Mouse (Mus musculus) G1E (cell line): ENCODE measurements around the gene Vrk1. TPM values are rescaled to one million over a fixed set of nuclear protein-coding genes. Genes with fewer than 3 reads are reported as not detected.

ENCODE experiments used
- ATAC-seq: 2 replicates; pipeline ENCODE4 v1.8.0; 2016; ENCODE audit warnings: mild to moderate bottlenecking; ENCODE audit not compliant: insufficient number of reproducible peaks, poor library complexity, low FRiP score, severe bottlenecking; ENCODE audit errors: extremely low read depth
- DNase-seq: peaks from one replicate; pipeline ENCODE4 v3.0.0; 2012; ENCODE audit warnings: low spot score
- H3K27me3 ChIP-seq: 2 replicates; pipeline ENCODE4 v1.6.1; 2012; ENCODE audit warnings: mild to moderate bottlenecking, low read length, inconsistent platforms; ENCODE audit not compliant: insufficient read depth
- H3K36me3 ChIP-seq: replicated peaks from 2 replicates; pipeline ENCODE3; 2012; ENCODE audit warnings: mild to moderate bottlenecking, inconsistent platforms
- H3K4me1 ChIP-seq: 2 replicates; pipeline ENCODE4 v1.6.1; 2012; ENCODE audit warnings: low read depth, low read length, inconsistent platforms, mixed read lengths; ENCODE audit not compliant: insufficient read depth
- H3K4me3 ChIP-seq: 2 replicates; pipeline ENCODE4 v1.5.1; 2012; ENCODE audit warnings: low read depth, mild to moderate bottlenecking, inconsistent platforms, low read length, moderate library complexity, mixed read lengths
- H3K9me3 ChIP-seq: replicated peaks from 2 replicates; pipeline ENCODE4 v1.6.1; 2012; ENCODE audit warnings: inconsistent platforms
- CTCF ChIP-seq: IDR thresholded peaks from 2 replicates; pipeline ENCODE4 v1.5.1; 2012; ENCODE audit warnings: low read depth, low read length, inconsistent platforms, mixed read lengths
- GATA1 ChIP-seq: IDR thresholded peaks from 2 replicates; pipeline ENCODE4 v1.6.1; 2012; ENCODE audit warnings: borderline replicate concordance, low read length, inconsistent platforms, mixed read lengths
- GATA2 ChIP-seq: IDR thresholded peaks from 2 replicates; pipeline ENCODE4 v1.6.1; 2012; ENCODE audit warnings: low read depth, low read length, inconsistent platforms, borderline replicate concordance
- POLR2AphosphoS5 ChIP-seq: IDR thresholded peaks from 2 replicates; pipeline ENCODE4 v1.6.1; 2012; ENCODE audit warnings: low read depth, low read length, inconsistent platforms; ENCODE audit not compliant: insufficient replicate concordance
- TAL1 ChIP-seq: conservative IDR thresholded peaks from 2 replicates; pipeline ENCODE4 v1.6.1; 2012; ENCODE audit warnings: low read depth, low read length, inconsistent platforms, mixed read lengths
- polyA plus RNA-seq: library from polyadenylated mRNA; stranded (reverse); fragments of >175 nt; gene quantifications from 2 replicates; pipeline ENCODE4 v1.2.3, GENCODE M21; 2012
- total RNA-seq, 2 experiments: library from RNA; stranded (forward) in 1 of 2; stranded (reverse) in 1 of 2; fragments of 200-1000 nt in 1 of 2; fragments of >200 nt in 1 of 2; fragmentation: Nextera tagmentation in 1 of 2; gene quantifications; 2 replicates each; pipeline ENCODE4 v1.2.3; 2014 to 2017

Vrk1 gene
- total and polyA plus RNA-seq, 3 experiments = 89.8 to 293 (median 184) TPM

GRCm38 (mm10) chr12:106080945-106081747, 71.1 kb downstream of the Vrk1 start:
- Histone ChIP-seq H3K27me3 (no peaks in the 10 kb centered on the region), H3K36me3 (peaks cover 84% of the 10 kb centered on the region), H3K4me1 (peaks cover under 1% of the 10 kb centered on the region; the same call in 1 of the 2 replicates), H3K4me3 (no peak overlapping the region), H3K9me3 (no peaks in the 10 kb centered on the region)
- DNase-seq (no peak), ATAC-seq (no peak)
- TF ChIP-seq POLR2AphosphoS5 = no peak
- TF ChIP-seq CTCF = no peak
- TF ChIP-seq TAL1 = no peak
- no peak for TF ChIP-seq GATA1
- no peak for TF ChIP-seq GATA2

DNA sequence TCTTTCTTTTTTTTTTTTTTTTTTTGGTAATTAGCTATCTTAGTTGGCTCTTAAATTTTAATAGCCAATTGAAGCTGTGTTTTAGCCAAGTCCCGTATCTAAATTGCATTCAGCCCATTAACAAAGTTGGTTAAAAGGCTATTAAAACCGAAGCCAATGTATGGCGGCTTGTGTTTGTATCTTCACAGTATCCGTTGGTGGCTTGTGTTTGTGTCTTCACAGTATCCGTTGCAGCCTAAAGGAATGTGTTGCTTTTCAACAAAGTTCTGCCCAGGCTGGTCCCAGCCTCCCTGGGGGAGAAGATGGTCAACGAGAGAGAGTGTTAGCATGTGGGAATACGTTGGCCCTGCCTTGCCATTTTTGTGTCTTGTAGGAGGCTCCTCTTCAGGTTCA, 71.7 kb downstream of the Vrk1 start:
- no peaks in the 10 kb centered on the region for H3K9me3 ChIP-seq
- H3K36me3 ChIP-seq = peaks cover 84% of the 10 kb centered on the region
- no peaks in the 10 kb centered on the region for H3K27me3 ChIP-seq
- ATAC-seq (no peak), DNase-seq (no peak)
- no peaks in the 10 kb centered on the region for H3K4me1 ChIP-seq
- no peak overlapping the region for H3K4me3 ChIP-seq
- TF ChIP-seq GATA1 = no peak
- no peak for TF ChIP-seq GATA2

- Histone ChIP-seq H3K4me3 (no peak overlapping the region), H3K36me3 (peaks cover 82% of the 10 kb centered on the region), H3K9me3 (no peaks in the 10 kb centered on the region), H3K4me1 (no peaks in the 10 kb centered on the region), H3K27me3 (no peaks in the 10 kb centered on the region)
- ATAC-seq (no peak), DNase-seq (no peak)
- TF ChIP-seq CTCF (no peak), GATA1 (no peak), TAL1 (no peak), GATA2 (no peak), POLR2AphosphoS5 (no peak)
Observed at GRCm38 (mm10) chr12:106082191-106082957, 72.3 kb downstream of the Vrk1 start.

DNA sequence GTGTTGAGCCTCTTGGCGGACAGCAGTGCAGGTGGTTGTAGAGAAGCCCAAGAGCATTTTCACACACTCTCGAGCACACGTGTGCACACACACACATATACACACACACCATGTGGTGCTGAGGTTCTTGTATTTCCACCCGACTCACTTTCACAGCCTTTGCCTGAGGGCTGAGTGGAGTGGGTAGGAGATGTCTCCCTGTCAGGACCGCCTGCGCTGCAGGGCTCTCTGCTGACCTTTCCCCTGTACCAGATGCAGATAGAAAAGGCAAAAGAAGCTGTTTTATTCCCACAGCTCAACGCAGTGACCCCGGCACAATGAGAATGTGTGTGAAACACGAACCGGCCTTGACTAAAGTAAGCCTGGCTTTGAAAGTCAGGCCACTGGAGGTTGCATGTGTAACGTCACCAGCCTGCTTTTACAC, 72.9 kb downstream of the Vrk1 start:
- Histone ChIP-seq H3K4me3 (no peak overlapping the region), H3K27me3 (no peaks in the 10 kb centered on the region), H3K36me3 (peaks cover 79% of the 10 kb centered on the region), H3K9me3 (no peaks in the 10 kb centered on the region), H3K4me1 (no peaks in the 10 kb centered on the region)
- no peak for ATAC-seq
- no peak for TF ChIP-seq GATA1
- no peak for TF ChIP-seq CTCF
- no peak for TF ChIP-seq TAL1
- TF ChIP-seq GATA2 = no peak
- TF ChIP-seq POLR2AphosphoS5 = no peak
- no peak for DNase-seq

DNA sequence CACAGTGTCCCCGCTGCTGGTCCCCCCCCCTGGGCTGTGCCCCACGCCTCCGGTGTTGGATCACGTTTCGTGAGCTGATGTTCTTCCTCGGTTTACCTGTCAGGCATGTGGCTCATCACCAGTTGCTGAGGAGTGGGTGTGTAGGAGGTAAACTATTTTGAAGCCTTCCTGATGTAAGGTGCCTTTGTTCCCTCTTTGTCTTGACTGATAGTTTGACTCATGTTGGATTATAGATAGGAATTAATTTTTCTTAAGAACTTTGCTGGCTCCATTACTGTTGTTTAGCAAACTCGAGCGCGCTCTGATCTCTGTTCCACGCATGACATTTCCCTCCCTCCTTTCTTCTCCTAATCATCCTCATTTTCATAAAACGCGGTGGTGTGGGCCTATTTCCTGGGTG, 74.1 kb downstream of the Vrk1 start:
- DNase-seq (no peak), ATAC-seq (no peak)
- Histone ChIP-seq H3K4me1 (no peaks in the 10 kb centered on the region), H3K4me3 (no peak overlapping the region), H3K9me3 (no peaks in the 10 kb centered on the region), H3K36me3 (peaks cover 78% of the 10 kb centered on the region), H3K27me3 (no peaks in the 10 kb centered on the region)
- TF ChIP-seq GATA1 (no peak), CTCF (no peak), TAL1 (no peak), GATA2 (no peak), POLR2AphosphoS5 (no peak)

DNA sequence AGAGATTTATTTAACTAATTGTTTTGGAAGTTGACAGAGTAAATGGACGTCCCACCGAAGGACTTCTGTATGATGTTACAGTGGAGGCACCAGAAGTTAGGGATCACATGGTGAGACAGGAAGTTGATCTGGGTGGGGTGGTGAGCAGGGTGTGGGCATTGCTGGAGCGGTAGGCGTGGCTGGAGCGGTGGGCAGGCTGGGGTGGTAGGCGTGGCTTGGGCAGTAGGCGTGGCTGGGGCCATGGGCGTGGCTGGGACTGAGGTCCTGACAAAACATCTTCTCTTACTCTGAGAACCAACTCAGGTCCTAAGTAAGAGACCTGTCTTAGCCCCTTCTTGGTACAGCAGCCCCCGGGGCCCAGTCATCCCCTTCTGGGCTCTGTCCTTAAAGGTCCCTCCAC, 84.8 kb downstream of the Vrk1 start:
- H3K4me1 ChIP-seq = 0 out of 2 replicates have a peak, but pooled peaks cover 2% of the 10 kb centered on the region
- TF ChIP-seq TAL1 = no peak
- TF ChIP-seq GATA1 = no peak
- TF ChIP-seq POLR2AphosphoS5 = no peak
- no peak for TF ChIP-seq CTCF
- TF ChIP-seq GATA2 = no peak
- no peaks in the 10 kb centered on the region for H3K27me3 ChIP-seq
- peaks cover 5% of the 10 kb centered on the region for H3K36me3 ChIP-seq
- H3K4me3 ChIP-seq = peak overlapping the region; percentile 24; the same call in 1 of the 2 replicates
- no peak for DNase-seq
- peaks cover 33% of the 10 kb centered on the region for H3K9me3 ChIP-seq
- no peak for ATAC-seq
